Mouse (Mus musculus): ENCODE data around the gene Cd6. TPM values are rescaled to one million over a fixed set of nuclear protein-coding genes. Genes with fewer than 3 reads are reported as not detected.

Cd6 gene
- polyA plus RNA-seq, 1 experiment from 2014 or later = not detected

- Histone ChIP-seq H3K4me1 (replicated peaks) (0 out of 2 replicates have a peak, but pooled peaks cover 3% of the 10 kb centered on the region), H3K4me2 (no peak overlapping the region), H3K36me3 (no peaks in the 10 kb centered on the region), H3K27me3 (no peaks in the 10 kb centered on the region), H3K4me3 (no peak overlapping the region), H3K27ac (no peak overlapping the region), H3K9me3 (replicated peaks) (no peaks in the 10 kb centered on the region), H3K9ac (no peak overlapping the region)
- ATAC-seq (replicated peaks; ENCODE audit: insufficient number of reproducible peaks, insufficient read depth, low FRiP score, low read depth) = no peak
- 74% methylated on average over 3 of the region's 3 CpGs for WGBS
These were observed 3.8 kb upstream of the Cd6 start for GRCm38 (mm10) chr19:10833611-10834010.

- Histone ChIP-seq H3K27ac (no peak overlapping the region), H3K9me3 (replicated peaks) (no peaks in the 10 kb centered on the region), H3K4me2 (no peak overlapping the region), H3K9ac (no peak overlapping the region), H3K27me3 (no peaks in the 10 kb centered on the region), H3K36me3 (no peaks in the 10 kb centered on the region), H3K4me3 (no peak overlapping the region), H3K4me1 (replicated peaks) (0 out of 2 replicates have a peak, but pooled peaks cover 3% of the 10 kb centered on the region)
- ATAC-seq (replicated peaks; ENCODE audit: insufficient number of reproducible peaks, insufficient read depth, low FRiP score, low read depth) = no peak
- WGBS = 51% methylated on average over 3 of the region's 3 CpGs
These were observed 2.2 kb upstream of the Cd6 start for GRCm38 (mm10) chr19:10832030-10832429.

DNA sequence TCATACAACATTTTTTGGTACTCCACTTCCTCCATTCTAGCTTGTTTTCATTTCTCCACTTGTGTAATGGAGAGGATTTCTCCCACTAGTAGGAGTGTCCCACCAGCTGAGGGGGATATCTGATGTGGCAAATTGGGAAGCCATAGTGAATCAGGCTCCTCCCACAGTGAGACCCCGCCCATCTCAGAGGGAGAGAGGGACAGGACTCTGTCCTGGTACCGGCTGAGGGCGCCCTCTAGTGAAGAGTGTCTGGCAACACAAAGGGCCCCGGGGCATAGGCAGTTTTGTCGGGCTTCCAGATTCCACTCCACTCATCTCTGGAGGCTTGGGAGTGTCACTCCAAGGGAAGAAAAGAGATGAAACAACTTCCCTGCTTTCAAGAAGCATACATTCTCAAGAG lies 1.6 kb upstream of the Cd6 start:
- H3K9ac ChIP-seq = no peak overlapping the region
- H3K27ac ChIP-seq = no peak overlapping the region
- no peaks in the 10 kb centered on the region for H3K27me3 ChIP-seq
- H3K9me3 ChIP-seq (replicated peaks) = no peaks in the 10 kb centered on the region
- no peaks in the 10 kb centered on the region for H3K36me3 ChIP-seq
- WGBS = 10% methylated on average over 5 of the region's 5 CpGs
- H3K4me2 ChIP-seq = no peak overlapping the region
- H3K4me3 ChIP-seq = no peak overlapping the region
- ATAC-seq (replicated peaks; ENCODE audit: insufficient number of reproducible peaks, insufficient read depth, low FRiP score, low read depth) = peak; percentile 67; the same call in 1 of the 2 replicates
- 0 out of 2 replicates have a peak, but pooled peaks cover 3% of the 10 kb centered on the region for H3K4me1 ChIP-seq (replicated peaks)

- no peak overlapping the region for H3K4me3 ChIP-seq
- H3K4me1 ChIP-seq (replicated peaks) = 0 out of 2 replicates have a peak, but pooled peaks cover 3% of the 10 kb centered on the region
- H3K9ac ChIP-seq = no peak overlapping the region
- no peak overlapping the region for H3K4me2 ChIP-seq
- H3K36me3 ChIP-seq = no peaks in the 10 kb centered on the region
- H3K27me3 ChIP-seq = no peaks in the 10 kb centered on the region
- 78% methylated on average over 5 of the region's 5 CpGs for WGBS
- H3K9me3 ChIP-seq (replicated peaks) = no peaks in the 10 kb centered on the region
- ATAC-seq (replicated peaks; ENCODE audit: insufficient number of reproducible peaks, insufficient read depth, low FRiP score, low read depth) = no peak
- H3K27ac ChIP-seq = no peak overlapping the region
These were observed 1.5 kb downstream of the Cd6 start for GRCm38 (mm10) chr19:10828321-10828720.

DNA sequence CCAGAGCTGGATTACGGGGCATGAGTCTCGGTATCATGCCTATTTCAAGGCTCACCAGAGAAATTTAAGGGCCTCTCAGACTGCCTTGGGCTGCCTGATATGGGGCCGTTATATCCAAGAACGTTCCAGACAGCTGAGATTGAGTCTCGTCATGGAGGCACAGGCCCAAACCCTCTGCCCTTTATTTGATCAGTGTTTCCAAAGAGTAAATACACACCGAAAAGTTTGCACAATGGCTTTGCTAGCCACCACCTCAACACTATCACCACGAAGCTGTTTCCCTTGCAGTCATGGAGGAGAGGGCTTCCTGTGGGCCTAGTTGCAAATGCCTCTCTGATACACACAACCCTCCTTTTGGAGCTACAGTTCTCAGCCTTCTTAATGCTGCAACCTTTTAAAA lies 5.8 kb downstream of the Cd6 start:
- no peak overlapping the region for H3K9ac ChIP-seq
- H3K4me1 ChIP-seq (replicated peaks) = no peaks in the 10 kb centered on the region
- H3K27me3 ChIP-seq = no peaks in the 10 kb centered on the region
- H3K36me3 ChIP-seq = no peaks in the 10 kb centered on the region
- no peak for ATAC-seq (replicated peaks; ENCODE audit: insufficient number of reproducible peaks, insufficient read depth, low FRiP score, low read depth)
- no peak overlapping the region for H3K4me3 ChIP-seq
- WGBS = 79% methylated on average over 7 of the region's 7 CpGs
- H3K4me2 ChIP-seq = no peak overlapping the region
- H3K27ac ChIP-seq = no peak overlapping the region
- no peaks in the 10 kb centered on the region for H3K9me3 ChIP-seq (replicated peaks)

- H3K27ac ChIP-seq = no peak overlapping the region
- H3K4me3 ChIP-seq = no peak overlapping the region
- no peaks in the 10 kb centered on the region for H3K36me3 ChIP-seq
- ATAC-seq (replicated peaks; ENCODE audit: insufficient number of reproducible peaks, insufficient read depth, low FRiP score, low read depth) = no peak
- no peaks in the 10 kb centered on the region for H3K9me3 ChIP-seq (replicated peaks)
- H3K4me1 ChIP-seq (replicated peaks) = peaks cover 4% of the 10 kb centered on the region; the same call in 1 of the 2 replicates
- H3K27me3 ChIP-seq = no peaks in the 10 kb centered on the region
- 84% methylated on average over 4 of the region's 4 CpGs for WGBS
- no peak overlapping the region for H3K4me2 ChIP-seq
- no peak overlapping the region for H3K9ac ChIP-seq
These were observed 7.3 kb downstream of the Cd6 start for GRCm38 (mm10) chr19:10822534-10822933.

DNA sequence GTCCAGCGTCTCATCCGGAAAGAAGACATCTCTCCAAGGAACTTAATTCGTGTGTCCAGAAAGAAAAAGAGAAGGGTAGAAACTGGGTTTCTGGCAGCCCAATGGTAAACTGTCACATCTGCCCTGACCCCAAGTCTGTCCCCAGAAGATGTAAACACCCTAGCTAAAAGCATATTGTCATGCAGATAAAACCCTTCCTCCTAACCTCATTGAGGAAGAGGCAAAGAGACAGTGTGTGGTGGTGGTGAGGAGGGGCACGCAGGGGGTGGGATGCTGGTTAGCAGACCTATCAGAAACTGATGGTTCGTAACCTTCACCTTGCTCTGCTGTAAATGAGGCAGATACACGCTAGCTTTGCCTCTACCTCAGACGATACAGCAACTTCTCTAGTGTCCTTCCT lies 8.5 kb downstream of the Cd6 start:
- no peak overlapping the region for H3K9ac ChIP-seq
- WGBS = 65% methylated on average over 7 of the region's 7 CpGs
- ATAC-seq (replicated peaks; ENCODE audit: insufficient number of reproducible peaks, insufficient read depth, low FRiP score, low read depth) = no peak
- no peaks in the 10 kb centered on the region for H3K27me3 ChIP-seq
- H3K4me1 ChIP-seq (replicated peaks) = peaks cover 4% of the 10 kb centered on the region; the same call in 1 of the 2 replicates
- no peak overlapping the region for H3K4me2 ChIP-seq
- H3K27ac ChIP-seq = no peak overlapping the region
- no peaks in the 10 kb centered on the region for H3K9me3 ChIP-seq (replicated peaks)
- no peaks in the 10 kb centered on the region for H3K36me3 ChIP-seq
- no peak overlapping the region for H3K4me3 ChIP-seq

DNA sequence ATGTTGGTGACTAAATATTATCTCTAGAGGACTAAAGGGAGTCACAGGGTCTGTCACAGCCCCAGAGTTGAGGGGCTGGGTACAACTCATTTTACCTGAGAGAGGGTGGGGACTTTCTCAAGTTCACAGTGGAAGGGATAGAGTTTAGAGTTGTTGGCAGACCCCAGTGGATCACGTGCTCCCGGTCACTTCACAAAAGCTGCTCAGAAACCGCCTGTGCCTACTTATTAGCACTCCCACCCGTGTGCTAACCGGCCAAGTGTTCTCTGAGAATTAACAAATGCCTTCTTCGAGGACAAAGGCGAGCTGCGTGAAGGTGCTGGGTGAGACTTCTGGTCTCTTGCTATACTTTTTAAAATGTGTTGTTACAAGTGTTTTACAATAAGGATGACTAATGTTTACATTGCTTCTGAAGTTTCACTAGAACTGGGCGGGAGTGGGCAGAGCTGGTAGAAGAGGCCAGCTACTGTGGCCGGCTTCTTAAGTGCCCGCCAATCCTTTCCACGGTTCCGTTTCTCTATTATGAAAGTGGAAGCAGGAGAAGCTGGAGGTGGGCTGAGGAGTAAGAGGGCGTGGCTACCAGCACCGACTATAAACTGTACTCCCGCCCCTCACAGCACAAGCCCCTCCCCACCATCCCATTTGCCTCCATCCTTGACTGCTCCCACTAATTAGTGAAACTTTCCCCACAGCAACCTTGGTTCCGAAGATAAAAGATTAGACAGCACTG lies 11.5 kb downstream of the Cd6 start:
- Histone ChIP-seq H3K27ac (no peak overlapping the region), H3K4me2 (peak overlapping the region; percentile 35), H3K4me1 (replicated peaks) (peaks cover 4% of the 10 kb centered on the region; the same call in 1 of the 2 replicates), H3K4me3 (peak overlapping the region; percentile 15), H3K27me3 (no peaks in the 10 kb centered on the region), H3K36me3 (no peaks in the 10 kb centered on the region), H3K9me3 (replicated peaks) (no peaks in the 10 kb centered on the region), H3K9ac (no peak overlapping the region)
- 37% methylated on average over 17 of the region's 17 CpGs for WGBS
- ATAC-seq (replicated peaks; ENCODE audit: insufficient number of reproducible peaks, insufficient read depth, low FRiP score, low read depth) = no peak

DNA sequence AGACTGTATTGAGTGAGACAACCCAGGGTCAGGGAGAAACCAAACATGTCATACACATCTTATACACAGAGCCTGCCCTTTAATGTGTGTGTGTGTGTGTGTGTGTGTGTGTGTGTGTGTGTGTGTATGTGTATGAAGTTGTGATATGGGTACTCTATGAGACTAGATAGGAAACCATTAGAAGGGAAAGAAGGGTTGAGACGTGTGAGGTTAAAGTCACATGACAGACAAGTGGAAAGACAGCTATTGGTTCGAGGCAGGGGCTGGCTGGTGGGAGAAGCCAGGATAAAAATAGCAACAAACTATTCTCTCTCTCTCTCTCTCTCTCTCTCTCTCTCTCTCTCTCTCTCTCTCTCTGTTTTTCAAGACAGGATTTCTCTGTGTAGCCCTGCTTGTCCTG lies 13.4 kb downstream of the Cd6 start:
- Histone ChIP-seq H3K27me3 (no peaks in the 10 kb centered on the region), H3K4me2 (no peak overlapping the region), H3K36me3 (no peaks in the 10 kb centered on the region), H3K27ac (no peak overlapping the region), H3K4me1 (replicated peaks) (peaks cover 4% of the 10 kb centered on the region; the same call in 1 of the 2 replicates), H3K9me3 (replicated peaks) (no peaks in the 10 kb centered on the region), H3K4me3 (no peak overlapping the region), H3K9ac (no peak overlapping the region)
- WGBS = 26% methylated on average over 2 of the region's 2 CpGs
- no peak for ATAC-seq (replicated peaks; ENCODE audit: insufficient number of reproducible peaks, insufficient read depth, low FRiP score, low read depth)

DNA sequence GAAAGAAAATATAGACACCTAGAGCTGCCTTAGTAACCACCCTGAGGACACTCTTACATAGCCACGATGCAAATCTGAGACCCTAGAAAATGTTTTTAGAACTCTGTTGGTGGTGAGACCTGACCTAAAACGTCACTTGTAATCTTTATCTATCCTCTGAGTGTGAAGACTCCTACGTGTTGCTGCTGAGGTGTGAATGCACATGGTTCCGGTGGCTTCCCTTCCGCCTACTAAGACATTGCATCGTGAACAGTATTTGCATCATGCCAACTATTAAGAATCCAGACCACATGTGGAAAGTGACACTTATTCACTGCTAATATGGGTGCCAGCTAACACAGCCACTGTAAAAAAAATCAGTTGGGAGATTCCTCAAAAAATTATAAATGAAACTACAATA lies 14.0 kb downstream of the Cd6 start:
- Histone ChIP-seq H3K4me2 (no peak overlapping the region), H3K27ac (no peak overlapping the region), H3K9me3 (replicated peaks) (no peaks in the 10 kb centered on the region), H3K4me1 (replicated peaks) (peaks cover 4% of the 10 kb centered on the region; the same call in 1 of the 2 replicates), H3K36me3 (no peaks in the 10 kb centered on the region), H3K9ac (no peak overlapping the region), H3K4me3 (no peak overlapping the region), H3K27me3 (no peaks in the 10 kb centered on the region)
- WGBS = 72% methylated on average over 6 of the region's 6 CpGs
- ATAC-seq (replicated peaks; ENCODE audit: insufficient number of reproducible peaks, insufficient read depth, low FRiP score, low read depth) = no peak

GRCm38 (mm10) chr19:10813905-10814304 lies 16.0 kb downstream of the Cd6 start:
- Histone ChIP-seq H3K4me3 (no peak overlapping the region), H3K9me3 (replicated peaks) (no peaks in the 10 kb centered on the region), H3K9ac (no peak overlapping the region), H3K4me1 (replicated peaks) (peaks cover 4% of the 10 kb centered on the region; the same call in 1 of the 2 replicates), H3K27me3 (no peaks in the 10 kb centered on the region), H3K36me3 (no peaks in the 10 kb centered on the region), H3K4me2 (no peak overlapping the region), H3K27ac (no peak overlapping the region)
- ATAC-seq (replicated peaks; ENCODE audit: insufficient number of reproducible peaks, insufficient read depth, low FRiP score, low read depth) = no peak; the same call in 1 of the 2 replicates
- 58% methylated on average over 7 of the region's 7 CpGs for WGBS

- H3K27me3 ChIP-seq = no peaks in the 10 kb centered on the region
- no peaks in the 10 kb centered on the region for H3K9me3 ChIP-seq (replicated peaks)
- no peaks in the 10 kb centered on the region for H3K36me3 ChIP-seq
- H3K9ac ChIP-seq = no peak overlapping the region
- no peak for ATAC-seq (replicated peaks; ENCODE audit: insufficient number of reproducible peaks, insufficient read depth, low FRiP score, low read depth)
- no peak overlapping the region for H3K4me2 ChIP-seq
- 94% methylated on average over 5 of the region's 5 CpGs for WGBS
- H3K27ac ChIP-seq = no peak overlapping the region
- H3K4me1 ChIP-seq (replicated peaks) = no peaks in the 10 kb centered on the region
- H3K4me3 ChIP-seq = no peak overlapping the region
These were observed 16.8 kb downstream of the Cd6 start for GRCm38 (mm10) chr19:10813039-10813438.
